19 mouse cellular contexts compared by ENCODE assay signal in genomic region chr7:129876202-129876851, GRCm38 (mm10).
DNase-seq lines count a peak whose midpoint lies in the region; ATAC-seq and TF ChIP-seq lines count a peak whose summit lies in the region.
"Had no signal": no experiment of that assay in that cellular context is flagged by ENCODE, and none has a peak within 500 bp of the region (broad histone marks: within the 10 kb centered on the region; RNA-seq: fewer than 3 reads in every experiment).

No protein-coding gene starts in this region.

- peak; percentile 36 for DNase-seq in adrenal gland, postnatal 10 days
- no peak for DNase-seq in adrenal gland, adult 18-20 months (ENCODE audit: low spot score in 2 of 2)
- peak; percentile 33 for DNase-seq in liver, postnatal 0 days
- DNase-seq in liver, result no peak
- no peak for DNase-seq in lung, embryonic 14.5 days
- no peak for DNase-seq in layer of hippocampus, postnatal 36 days
- DNase-seq in kidney, adult 11 months, result no peak
- DNase-seq: cerebellum, adult 11 months; heart, adult 11 months; kidney, adult 9 months; retina, postnatal 1 day; thymus, postnatal 14 days had no signal

- no peaks in the 10 kb centered on the region for H3K9me3 ChIP-seq in liver, postnatal 0 days (ENCODE audit: low read length)
- no peaks in the 10 kb centered on the region for H3K9me3 ChIP-seq in lung, embryonic 14.5 days (ENCODE audit: low read depth, low read length)
- no peaks in the 10 kb centered on the region for H3K9me3 ChIP-seq in stomach, embryonic 16.5 days (replicated peaks; ENCODE audit: control insufficient read depth, low read length)
- H3K9me3 ChIP-seq: embryonic facial prominence, embryonic 13.5 days; forebrain, embryonic 13.5 days; neural tube, embryonic 15.5 days had no signal

- no peak overlapping the region for H3K4me3 ChIP-seq in liver, postnatal 0 days (ENCODE audit: low read depth, low read length)
- H3K4me3 ChIP-seq in lung, embryonic 14.5 days (ENCODE audit: low read depth, low read length), result no peak overlapping the region
- H3K4me3 ChIP-seq in stomach, embryonic 16.5 days (replicated peaks; ENCODE audit: low read length), result no peak overlapping the region
- H3K4me3 ChIP-seq: embryonic facial prominence, embryonic 13.5 days; forebrain, embryonic 13.5 days; layer of hippocampus, adult 2 months; neural tube, embryonic 15.5 days had no signal

- ATAC-seq in liver, postnatal 0 days, result peak; percentile 95
- ATAC-seq in lung, embryonic 14.5 days (ENCODE audit: insufficient read depth), result 0 out of 2 replicates have a peak, but pooled peaks have one; percentile 14
- no peak for ATAC-seq in stomach, embryonic 16.5 days (ENCODE audit: insufficient read depth, low FRiP score)
- ATAC-seq: forebrain, embryonic 13.5 days; hindbrain, embryonic 16.5 days had no signal

- H3K27me3 ChIP-seq in liver, postnatal 0 days (ENCODE audit: insufficient read depth, low read length), result no peaks in the 10 kb centered on the region
- no peaks in the 10 kb centered on the region for H3K27me3 ChIP-seq in lung, embryonic 14.5 days (ENCODE audit: insufficient read depth, low read length)
- H3K27me3 ChIP-seq in stomach, embryonic 16.5 days (ENCODE audit: control insufficient read depth, insufficient read depth, low read length), result no peaks in the 10 kb centered on the region
- H3K27me3 ChIP-seq: embryonic facial prominence, embryonic 13.5 days; forebrain, embryonic 13.5 days; neural tube, embryonic 15.5 days had no signal

- peak overlapping the region; percentile 46 for H3K27ac ChIP-seq in liver, postnatal 0 days (ENCODE audit: low read depth)
- peak overlapping the region; percentile 66; the same call in 1 of the 2 replicates for H3K27ac ChIP-seq in lung, embryonic 14.5 days (ENCODE audit: low read depth)
- peak overlapping the region; percentile 47 for H3K27ac ChIP-seq in stomach, embryonic 16.5 days (ENCODE audit: low read length)
- H3K27ac ChIP-seq: embryonic facial prominence, embryonic 13.5 days; forebrain, embryonic 13.5 days; layer of hippocampus, adult 2 months; neural tube, embryonic 15.5 days had no signal

- H3K9ac ChIP-seq in liver, postnatal 0 days (replicated peaks), result no peak overlapping the region
- no peak overlapping the region for H3K9ac ChIP-seq in lung, embryonic 14.5 days
- H3K9ac ChIP-seq in stomach, embryonic 16.5 days (ENCODE audit: low read length), result no peak overlapping the region
- H3K9ac ChIP-seq: embryonic facial prominence, embryonic 13.5 days; forebrain, embryonic 13.5 days; neural tube, embryonic 15.5 days had no signal

- WGBS in liver, postnatal 0 days (ENCODE audit: insufficient replicate concordance), result 74% methylated on average over 7 of the region's 7 CpGs
- WGBS in lung, embryonic 14.5 days, result 53% methylated on average over 7 of the region's 7 CpGs
- 48% methylated on average over 7 of the region's 7 CpGs for WGBS in stomach, embryonic 16.5 days

- H3K4me1 ChIP-seq in liver, postnatal 0 days (ENCODE audit: insufficient read depth), result 0 out of 2 replicates have a peak, but pooled peaks cover 5% of the 10 kb centered on the region
- peaks cover 12% of the 10 kb centered on the region; the same call in 1 of the 2 replicates for H3K4me1 ChIP-seq in lung, embryonic 14.5 days (ENCODE audit: insufficient read depth)
- peaks cover 5% of the 10 kb centered on the region; the same call in 1 of the 2 replicates for H3K4me1 ChIP-seq in stomach, embryonic 16.5 days (ENCODE audit: control insufficient read depth, insufficient read depth, low read length)
- H3K4me1 ChIP-seq: forebrain, embryonic 13.5 days; neural tube, embryonic 15.5 days had no signal

- no peak overlapping the region for H3K4me2 ChIP-seq in liver, postnatal 0 days (ENCODE audit: low read depth, low read length)
- H3K4me2 ChIP-seq in lung, embryonic 14.5 days, result no peak overlapping the region
- no peak overlapping the region for H3K4me2 ChIP-seq in stomach, embryonic 16.5 days (ENCODE audit: low read depth, low read length)
- H3K4me2 ChIP-seq: embryonic facial prominence, embryonic 13.5 days; forebrain, embryonic 13.5 days; midbrain, embryonic 11.5 days; neural tube, embryonic 15.5 days had no signal

- TF ChIP-seq CTCF in liver, postnatal 0 days (IDR thresholded peaks at IDR 0.05; ENCODE audit: low read depth), result no peak
- TF ChIP-seq CTCF in lung, embryonic 14.5 days (IDR thresholded peaks at IDR 0.05; ENCODE audit: low read depth), result no peak

- no peak for TF ChIP-seq EP300 in liver, postnatal 0 days (IDR thresholded peaks at IDR 0.05; ENCODE audit: low read depth)

- no peaks in the 10 kb centered on the region for H3K36me3 ChIP-seq in liver, postnatal 0 days (replicated peaks; ENCODE audit: insufficient read depth, low read length)
- H3K36me3 ChIP-seq in lung, embryonic 14.5 days (ENCODE audit: insufficient read depth), result no peaks in the 10 kb centered on the region
- no peaks in the 10 kb centered on the region for H3K36me3 ChIP-seq in stomach, embryonic 16.5 days (ENCODE audit: control insufficient read depth, insufficient read depth, low read length)
- H3K36me3 ChIP-seq: embryonic facial prominence, embryonic 13.5 days; neural tube, embryonic 15.5 days had no signal

Comparison
In these comparisons a context has a peak if more than half of its experiments do, and no peak if none do; other contexts are left out.
1. DNase-seq: peak in adrenal gland, postnatal 10 days (single experiment) and liver, postnatal 0 days (single experiment); none in adrenal gland, adult 18-20 months (0 of 2), liver (single experiment), lung, embryonic 14.5 days (single experiment), layer of hippocampus, postnatal 36 days (0 of 2) and kidney, adult 11 months (single experiment).
2. Peak in every context shown above with its lines, with median percentiles within 50 percentile points of each other: H3K27ac ChIP-seq.